Mouse (Mus musculus) embryonic facial prominence, embryonic 10.5 days (tissue): ENCODE measurements around the gene Prkab2. TPM values are rescaled to one million over a fixed set of nuclear protein-coding genes. Genes with fewer than 3 reads are reported as not detected.

Experiments used
- DNase-seq: peaks from one replicate; pipeline ENCODE4 v3.0.0-alpha.2; 2017; ENCODE audit warnings: low spot score
- H3K27ac ChIP-seq: fragments of 300-500 bp; sonication (generic); replicated peaks from 2 replicates; pipeline ENCODE4 v1.5.1; 2016; ENCODE audit warnings: mild to moderate bottlenecking
- H3K27me3 ChIP-seq: fragments of 300-500 bp; sonication (generic); replicated peaks from 2 replicates; pipeline ENCODE4 v1.6.1; 2016; ENCODE audit warnings: low read depth, mild to moderate bottlenecking; ENCODE audit not compliant: poor library complexity, severe bottlenecking
- H3K36me3 ChIP-seq: fragments of 300-500 bp; sonication (generic); replicated peaks from 2 replicates; pipeline ENCODE4 v1.6.1; 2016; ENCODE audit warnings: mild to moderate bottlenecking, moderate library complexity
- H3K4me1 ChIP-seq: fragments of 300-500 bp; sonication (generic); 2 replicates; pipeline ENCODE4 v1.6.1; 2016
- H3K4me3 ChIP-seq: fragments of 300-500 bp; sonication (generic); 2 replicates; pipeline ENCODE4 v1.5.1; 2016; ENCODE audit warnings: mild to moderate bottlenecking, moderate library complexity
- H3K9me3 ChIP-seq: fragments of 300-500 bp; sonication (generic); 2 replicates; pipeline ENCODE4 v1.6.1; 2016; ENCODE audit warnings: mild to moderate bottlenecking
- WGBS: fragments of 180-500 bp; shearing (Covaris S2); methylation state at CpG from one replicate; pipeline ENCODE4 v1.1.7; 2016; 5-methylcytosine and 5-hydroxymethylcytosine counted together
- polyA plus RNA-seq: library from polyadenylated mRNA; unstranded; fragments of >200 nt; fragmentation: Nextera tagmentation; extraction: Ambion mirVana; gene quantifications from 2 replicates; pipeline ENCODE4 v1.2.1, GENCODE M21; 2016

Prkab2 gene
- polyA plus RNA-seq, 1 experiment from 2014 or later: 7.2 TPM

GRCm38 (mm10) chr3:97628391-97629001, 29.5 kb upstream of the Prkab2 start, which contains the start of gene Fmo5:
Gene Fmo5 (plus strand): TSS chr3:97628804.
- Histone ChIP-seq H3K36me3 (no peaks in the 10 kb centered on the region), H3K9me3 (no peaks in the 10 kb centered on the region), H3K27ac (no peak within 1 kb of the TSS), H3K4me1 (peaks cover 13% of the 10 kb centered on the region), H3K27me3 (peaks cover 7% of the 10 kb centered on the region), H3K4me3 (peak within 1 kb of the TSS; percentile 58)
- DNase-seq: peak; percentile 52
- 3% methylated on average over 18 of the region's 18 CpGs for WGBS

DNA sequence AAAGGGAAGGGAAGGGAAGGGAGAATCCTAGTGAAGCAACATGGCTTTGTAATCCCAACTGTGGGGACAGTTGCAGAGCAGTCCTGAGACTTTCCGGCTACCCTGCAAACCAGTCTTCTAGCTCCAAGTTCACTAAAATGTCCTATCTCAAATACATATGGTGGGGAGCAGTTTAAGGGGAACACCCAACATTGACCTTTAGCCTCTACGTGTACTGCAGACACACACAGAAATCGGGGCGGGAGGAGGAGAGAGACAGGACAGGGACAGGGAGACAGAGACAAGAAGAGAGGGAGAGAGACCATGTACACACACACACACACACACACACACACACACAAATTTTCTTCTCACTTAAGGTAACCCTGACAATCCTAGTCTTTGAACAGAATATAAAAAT, 28.1 kb upstream of the Prkab2 start:
- no peak overlapping the region for H3K4me3 ChIP-seq
- peaks cover 13% of the 10 kb centered on the region for H3K4me1 ChIP-seq
- no peaks in the 10 kb centered on the region for H3K9me3 ChIP-seq
- 89% methylated on average over 4 of the region's 4 CpGs for WGBS
- H3K27ac ChIP-seq: no peak overlapping the region
- H3K36me3 ChIP-seq: no peaks in the 10 kb centered on the region
- no peak for DNase-seq
- H3K27me3 ChIP-seq: peaks cover 7% of the 10 kb centered on the region

DNA sequence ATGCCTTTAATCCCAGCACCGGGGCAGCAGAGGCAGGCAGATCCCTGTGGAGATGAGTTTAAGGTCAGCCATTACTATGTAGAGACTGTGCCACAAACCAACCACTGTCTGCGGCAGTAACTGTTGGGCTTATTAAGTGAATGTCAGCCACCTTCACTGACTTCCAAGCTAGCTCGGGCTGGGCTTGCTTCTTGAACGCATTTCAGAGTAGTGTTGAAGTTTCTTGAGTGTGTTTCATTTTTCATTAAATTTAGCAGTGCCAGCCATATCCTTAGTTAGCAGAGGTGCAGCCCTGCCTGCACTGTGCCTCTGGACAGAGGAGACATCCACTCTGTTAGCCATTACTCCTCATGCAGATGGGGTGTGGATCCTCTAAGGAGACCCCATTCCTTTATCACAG, 27.2 kb upstream of the Prkab2 start:
- Histone ChIP-seq H3K4me3 (no peak overlapping the region), H3K4me1 (peaks cover 13% of the 10 kb centered on the region), H3K9me3 (no peaks in the 10 kb centered on the region), H3K27ac (no peak overlapping the region), H3K27me3 (peaks cover 7% of the 10 kb centered on the region), H3K36me3 (no peaks in the 10 kb centered on the region)
- no peak for DNase-seq
- WGBS: 92% methylated on average over 4 of the region's 4 CpGs

GRCm38 (mm10) chr3:97631258-97631860, 26.6 kb upstream of the Prkab2 start:
- WGBS: 89% methylated on average over 8 of the region's 8 CpGs
- no peak overlapping the region for H3K4me3 ChIP-seq
- DNase-seq: no peak
- H3K9me3 ChIP-seq: no peaks in the 10 kb centered on the region
- H3K36me3 ChIP-seq: no peaks in the 10 kb centered on the region
- H3K27me3 ChIP-seq: peaks cover 7% of the 10 kb centered on the region
- peaks cover 13% of the 10 kb centered on the region for H3K4me1 ChIP-seq
- no peak overlapping the region for H3K27ac ChIP-seq

- Histone ChIP-seq H3K9me3 (no peaks in the 10 kb centered on the region), H3K27me3 (peaks cover 7% of the 10 kb centered on the region), H3K4me3 (no peak overlapping the region), H3K4me1 (peaks cover 6% of the 10 kb centered on the region), H3K36me3 (no peaks in the 10 kb centered on the region), H3K27ac (no peak overlapping the region)
- no peak for DNase-seq
- 86% methylated on average over 4 of the region's 4 CpGs for WGBS
Observed at GRCm38 (mm10) chr3:97633456-97633855, 24.5 kb upstream of the Prkab2 start.

GRCm38 (mm10) chr3:97634288-97634761, 23.7 kb upstream of the Prkab2 start:
- H3K9me3 ChIP-seq: no peaks in the 10 kb centered on the region
- no peak overlapping the region for H3K4me3 ChIP-seq
- peaks cover 7% of the 10 kb centered on the region for H3K27me3 ChIP-seq
- H3K4me1 ChIP-seq: no peaks in the 10 kb centered on the region
- no peak overlapping the region for H3K27ac ChIP-seq
- WGBS: 91% methylated on average over 3 of the region's 3 CpGs
- DNase-seq: no peak
- no peaks in the 10 kb centered on the region for H3K36me3 ChIP-seq

DNA sequence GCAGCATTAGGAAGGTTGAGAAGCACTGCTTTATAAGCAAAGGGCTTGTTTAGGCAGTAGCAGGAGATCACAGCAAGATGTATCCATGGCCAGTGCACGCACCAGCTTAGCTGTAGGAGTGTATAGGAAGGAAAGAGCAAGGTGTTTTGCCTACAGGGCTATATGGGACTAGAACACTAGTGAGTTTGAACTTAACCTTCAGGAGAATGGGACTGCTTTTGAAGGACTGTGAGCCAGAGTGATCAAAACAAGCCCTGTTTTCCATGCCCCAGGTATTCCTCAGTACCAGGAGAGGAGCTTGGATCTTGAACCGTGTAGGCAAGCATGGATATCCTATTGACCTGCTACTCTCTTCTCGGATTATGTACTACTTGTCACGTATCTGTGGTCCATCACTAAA, 16.6 kb upstream of the Prkab2 start:
- Histone ChIP-seq H3K27ac (no peak overlapping the region), H3K36me3 (no peaks in the 10 kb centered on the region), H3K9me3 (no peaks in the 10 kb centered on the region), H3K4me1 (no peaks in the 10 kb centered on the region), H3K27me3 (no peaks in the 10 kb centered on the region), H3K4me3 (no peak overlapping the region)
- WGBS: 91% methylated on average over 4 of the region's 4 CpGs
- no peak for DNase-seq

DNA sequence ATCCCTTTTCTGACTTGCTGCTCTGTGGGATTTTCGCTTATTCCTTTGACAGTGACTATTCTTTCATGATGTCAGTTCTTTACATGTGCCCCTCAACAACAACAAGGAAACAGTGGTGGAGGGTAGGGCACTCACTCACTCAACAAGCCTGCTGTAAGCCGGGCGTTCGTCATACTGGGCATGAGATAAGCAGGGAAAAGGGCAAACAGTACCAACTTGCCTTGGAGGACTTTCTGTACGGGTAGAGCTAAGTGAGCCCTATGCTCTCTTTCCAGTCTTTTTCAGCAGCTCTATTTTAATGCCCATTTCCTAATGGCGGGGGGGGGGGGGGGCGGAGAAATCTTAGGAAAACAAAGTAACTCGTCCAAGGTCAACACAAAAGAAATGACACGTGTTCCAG, 16.0 kb upstream of the Prkab2 start:
- Histone ChIP-seq H3K4me1 (no peaks in the 10 kb centered on the region), H3K27ac (no peak overlapping the region), H3K4me3 (no peak overlapping the region), H3K36me3 (no peaks in the 10 kb centered on the region), H3K27me3 (no peaks in the 10 kb centered on the region), H3K9me3 (no peaks in the 10 kb centered on the region)
- no peak for DNase-seq
- 88% methylated on average over 9 of the region's 9 CpGs for WGBS

DNA sequence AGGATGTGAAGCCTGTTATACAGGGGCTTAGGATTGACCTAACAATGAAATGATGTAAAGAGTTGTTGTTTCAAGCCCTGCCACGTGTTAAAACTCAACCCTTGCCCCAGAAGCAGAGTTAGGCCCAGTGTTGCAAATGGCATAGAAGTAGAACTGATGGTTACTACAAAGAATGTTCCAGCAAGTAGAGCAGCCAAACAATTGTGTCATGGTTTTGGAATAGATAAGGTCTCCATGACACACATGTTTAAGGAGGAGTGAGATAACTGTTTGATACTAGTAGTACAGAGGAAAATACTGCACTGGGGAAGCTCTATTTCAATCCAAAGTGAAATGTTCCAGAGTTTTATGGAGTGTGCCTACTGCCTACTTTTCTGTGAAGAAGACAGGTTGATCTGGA, 9.5 kb upstream of the Prkab2 start:
- no peak for DNase-seq
- Histone ChIP-seq H3K4me3 (no peak overlapping the region), H3K36me3 (no peaks in the 10 kb centered on the region), H3K27ac (no peak overlapping the region), H3K4me1 (no peaks in the 10 kb centered on the region), H3K27me3 (no peaks in the 10 kb centered on the region), H3K9me3 (no peaks in the 10 kb centered on the region)
- 41% methylated on average over 1 of the region's 1 CpGs for WGBS

DNA sequence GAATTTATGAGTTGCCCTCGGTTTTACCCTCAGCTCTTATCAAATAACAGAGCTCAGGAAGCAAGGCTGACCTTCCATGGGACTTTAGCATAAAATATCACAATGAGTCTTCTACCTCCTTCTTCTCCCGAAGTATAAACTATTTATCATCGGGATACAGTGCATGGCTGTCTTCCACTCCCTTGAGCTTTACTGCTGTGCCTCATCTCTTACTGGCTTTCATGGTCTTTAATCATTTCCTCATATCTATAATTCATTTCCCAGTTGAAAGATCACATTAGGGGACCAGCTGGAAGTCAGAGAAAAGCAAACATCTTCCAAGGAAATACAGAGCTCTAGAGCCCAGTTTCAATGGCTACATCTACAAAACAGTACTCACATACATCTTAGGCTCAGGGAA, 9.0 kb upstream of the Prkab2 start:
- Histone ChIP-seq H3K4me1 (no peaks in the 10 kb centered on the region), H3K9me3 (no peaks in the 10 kb centered on the region)
- WGBS: 86% methylated on average over 3 of the region's 3 CpGs

GRCm38 (mm10) chr3:97649469-97649868, 8.5 kb upstream of the Prkab2 start:
- no peaks in the 10 kb centered on the region for H3K27me3 ChIP-seq
- H3K4me3 ChIP-seq: no peak overlapping the region
- no peaks in the 10 kb centered on the region for H3K9me3 ChIP-seq
- H3K4me1 ChIP-seq: no peaks in the 10 kb centered on the region
- DNase-seq: no peak
- no peaks in the 10 kb centered on the region for H3K36me3 ChIP-seq
- H3K27ac ChIP-seq: no peak overlapping the region
- WGBS: 84% methylated on average over 6 of the region's 6 CpGs

More for the DNA sequence above, 9.0 kb upstream of the Prkab2 start:
- Histone ChIP-seq H3K4me3 (no peak overlapping the region), H3K36me3 (no peaks in the 10 kb centered on the region), H3K27me3 (no peaks in the 10 kb centered on the region), H3K27ac (no peak overlapping the region)
- no peak for DNase-seq

DNA sequence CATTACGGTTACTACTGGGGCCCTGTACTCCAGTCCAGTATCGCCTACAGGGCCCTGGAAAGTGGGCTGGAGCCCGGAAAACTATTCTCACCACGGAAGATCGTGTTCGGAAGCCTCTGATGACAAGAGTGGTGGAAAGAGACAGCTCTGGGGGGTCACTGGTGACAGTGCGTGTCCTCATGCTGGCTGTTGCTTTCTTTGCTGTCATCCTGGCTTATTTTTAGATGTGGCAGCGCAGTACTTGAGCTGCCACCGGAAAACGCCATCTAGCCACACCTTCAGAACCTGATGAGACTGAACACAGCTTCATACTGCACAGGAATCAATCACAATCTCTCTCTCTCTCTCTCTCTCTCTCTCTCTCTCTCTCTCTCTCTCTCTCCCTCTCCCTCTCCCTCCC, 6.4 kb upstream of the Prkab2 start:
- Histone ChIP-seq H3K27me3 (no peaks in the 10 kb centered on the region), H3K9me3 (no peaks in the 10 kb centered on the region), H3K4me1 (no peaks in the 10 kb centered on the region), H3K36me3 (no peaks in the 10 kb centered on the region), H3K4me3 (no peak overlapping the region), H3K27ac (no peak overlapping the region)
- DNase-seq: no peak
- 86% methylated on average over 10 of the region's 10 CpGs for WGBS

- Histone ChIP-seq H3K27ac (no peak overlapping the region), H3K36me3 (no peaks in the 10 kb centered on the region), H3K27me3 (no peaks in the 10 kb centered on the region), H3K4me1 (peaks cover 6% of the 10 kb centered on the region), H3K9me3 (no peaks in the 10 kb centered on the region), H3K4me3 (no peak overlapping the region)
- 92% methylated on average over 5 of the region's 5 CpGs for WGBS
- no peak for DNase-seq
Observed at GRCm38 (mm10) chr3:97653781-97654180, 4.2 kb upstream of the Prkab2 start.
